Mouse (Mus musculus) ES-Bruce4 (cell line): ENCODE data around the gene Ptprg.

Experiments used
- CTCF ChIP-seq: IDR thresholded peaks from one replicate; pipeline ENCODE4 v1.8.1; 2011; ENCODE audit warnings: low read depth, low read length
- EP300 ChIP-seq: IDR thresholded peaks from 2 replicates; pipeline ENCODE4 v1.6.1; 2011; ENCODE audit warnings: low read depth, low read length; ENCODE audit not compliant: insufficient read depth
- POLR2A ChIP-seq: IDR thresholded peaks from one replicate; pipeline ENCODE4 v1.8.1; 2011; ENCODE audit warnings: low read length; ENCODE audit not compliant: insufficient read depth

GRCm38 (mm10) chr14:11609857-11610582 is 56.7 kb downstream of the Ptprg start:
- TF ChIP-seq CTCF (no peak), POLR2A (no peak), EP300 (no peak)
